Mouse (Mus musculus) layer of hippocampus, adult 11-12 months (tissue): ENCODE measurements at regions not wholly inside any gene's neighbourhood (a gene's known extent, or its start where the extent isn't known, plus 50 kb on each side); places are given as distances from the start of the nearest gene placed in this dataset.

Experiments
- DNase-seq: peaks from one replicate; pipeline ENCODE4 v3.0.0; 2022; ENCODE audit warnings: low spot score

DNA sequence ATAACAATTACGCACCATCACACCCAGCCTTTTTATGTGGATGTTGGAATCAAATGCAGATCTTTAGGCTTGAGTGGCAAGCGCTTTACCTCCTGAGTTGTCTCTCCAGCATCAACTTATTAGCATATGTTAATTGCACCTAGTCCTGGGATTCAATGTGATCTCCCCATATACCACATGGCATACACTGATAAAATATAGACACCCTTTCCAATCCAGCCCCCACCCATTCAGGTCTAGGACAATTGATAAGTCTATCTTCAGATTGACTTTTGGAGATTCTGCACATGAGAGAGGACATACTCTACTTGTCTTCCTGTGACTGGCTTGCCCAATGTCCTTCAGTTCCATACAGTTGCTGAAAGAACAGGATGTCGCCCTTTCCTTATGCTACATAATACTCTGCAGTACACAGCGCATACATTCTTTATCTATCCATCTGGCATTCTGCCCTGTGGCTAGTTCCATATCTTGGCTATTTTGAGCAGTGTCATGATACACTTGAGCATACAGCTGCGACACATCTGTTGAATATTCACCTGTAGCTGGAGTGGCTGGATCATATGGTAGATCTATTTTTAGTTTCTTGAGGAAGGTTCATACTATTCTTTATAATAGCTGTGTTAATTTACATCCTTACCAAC lies 120.3 kb downstream of the Gsdmc2 start:
- no peak for DNase-seq

DNA sequence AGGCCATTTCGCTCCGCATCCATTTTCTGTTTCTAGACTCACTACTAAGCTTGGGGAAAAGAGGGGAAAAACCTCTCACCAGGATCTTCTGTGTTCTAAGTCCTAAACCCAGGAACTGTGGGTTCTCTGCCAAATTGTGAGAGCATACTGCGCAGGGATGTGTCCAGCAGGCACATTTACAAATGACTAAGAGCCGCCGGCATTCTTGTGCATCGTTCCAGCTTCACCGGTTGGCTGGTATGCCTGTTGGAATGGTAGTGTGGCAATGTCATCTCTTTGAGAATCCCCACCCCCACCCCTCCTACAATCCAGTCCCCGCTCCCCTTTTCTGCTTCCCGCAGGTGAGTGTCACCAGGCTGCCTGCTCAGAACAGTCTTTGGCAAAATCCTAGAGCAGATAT lies 122.0 kb downstream of the Gsdmc2 start:
- DNase-seq: no peak

DNA sequence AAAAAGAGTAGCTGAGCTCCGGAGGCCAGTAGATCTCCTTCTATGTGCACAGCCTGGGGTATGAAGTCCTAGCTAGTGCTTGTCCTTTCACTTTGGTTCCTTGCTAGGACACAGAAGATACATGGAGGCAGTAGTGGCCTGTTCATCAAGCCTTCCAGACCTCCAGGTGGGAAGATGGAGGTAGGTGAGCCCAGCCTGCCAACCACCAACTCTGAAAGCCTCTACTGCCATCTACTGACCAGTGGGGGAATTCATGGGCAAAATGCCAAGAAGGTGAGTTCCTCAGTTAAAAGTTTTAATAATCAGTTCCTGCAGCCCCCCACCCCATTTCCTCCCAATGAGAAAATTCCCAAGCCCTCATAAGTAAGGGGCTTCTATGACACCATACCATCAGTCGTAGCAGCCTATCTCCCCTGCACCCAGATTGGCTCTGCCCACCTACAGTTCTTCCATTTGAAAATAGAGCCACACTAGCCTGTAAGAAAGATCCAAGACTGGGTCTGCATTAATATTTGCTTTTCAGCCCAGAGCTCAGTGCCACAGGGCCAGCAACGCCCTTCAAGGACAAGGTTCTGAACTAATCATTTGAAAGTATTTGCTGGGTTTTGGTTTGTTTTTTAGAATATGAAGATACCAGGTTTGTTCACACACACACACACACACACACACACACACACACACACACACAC lies 123.2 kb downstream of the Gsdmc2 start:
- peak; percentile 43 for DNase-seq

DNA sequence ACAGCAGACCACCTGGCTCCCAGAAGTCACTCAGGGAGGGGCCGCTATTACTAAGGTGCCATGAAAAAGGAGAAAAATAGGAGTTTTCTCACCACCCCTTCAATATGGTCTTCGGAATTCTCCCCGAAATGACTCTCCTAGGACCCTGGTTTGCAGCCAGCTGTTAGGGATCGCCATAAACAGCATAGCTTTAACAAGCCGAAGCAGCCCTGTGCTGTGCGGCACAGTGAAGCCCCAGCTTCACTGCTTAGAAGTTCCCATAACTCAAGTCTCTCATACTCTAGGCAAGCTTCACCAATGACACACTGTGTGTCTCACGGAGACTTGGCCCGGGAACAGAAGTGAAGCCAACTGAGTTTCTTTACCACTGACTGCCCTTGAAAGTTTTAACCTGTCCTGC lies 127.2 kb downstream of the Gsdmc2 start:
- no peak for DNase-seq

DNA sequence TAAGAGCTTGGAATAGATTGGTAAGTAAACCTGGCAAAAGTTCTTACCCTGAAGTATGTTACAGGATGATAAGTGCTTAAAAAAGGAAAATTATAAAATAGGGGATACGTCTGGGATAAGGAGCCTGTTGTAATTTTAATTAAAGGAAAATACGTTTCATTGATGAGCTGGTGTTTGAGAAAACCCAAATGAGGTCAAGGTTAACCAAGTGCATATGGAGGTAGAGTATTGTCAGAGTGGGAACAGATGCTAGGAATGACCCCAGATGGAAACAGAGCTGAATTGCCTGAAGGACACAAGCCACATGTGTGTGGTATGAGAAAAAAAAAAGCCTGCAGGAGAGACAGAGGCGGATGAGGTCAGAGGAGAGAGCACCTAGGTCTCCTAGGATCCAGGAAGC lies 131.3 kb downstream of the Gsdmc2 start:
- DNase-seq: no peak

DNA sequence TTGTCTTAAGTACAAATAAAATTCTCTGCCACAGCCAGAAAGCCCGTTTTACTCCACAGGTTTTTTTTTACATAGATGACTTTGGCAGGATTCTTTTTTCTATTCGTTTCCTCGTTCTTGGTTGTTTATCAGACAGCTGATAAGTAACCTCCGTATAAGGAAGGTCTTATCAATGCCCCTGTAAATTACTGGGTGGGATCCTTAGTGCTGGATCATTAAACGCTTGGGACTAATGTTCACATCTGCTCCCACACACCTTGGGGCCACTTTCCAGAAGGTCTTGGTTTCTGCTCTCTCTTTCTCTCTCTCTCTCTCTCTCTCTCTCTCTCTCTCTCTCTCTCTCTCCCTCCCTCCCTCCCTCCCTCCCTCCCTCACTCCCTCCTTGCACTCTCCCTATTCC lies 134.6 kb downstream of the Gsdmc2 start:
- DNase-seq: no peak

DNA sequence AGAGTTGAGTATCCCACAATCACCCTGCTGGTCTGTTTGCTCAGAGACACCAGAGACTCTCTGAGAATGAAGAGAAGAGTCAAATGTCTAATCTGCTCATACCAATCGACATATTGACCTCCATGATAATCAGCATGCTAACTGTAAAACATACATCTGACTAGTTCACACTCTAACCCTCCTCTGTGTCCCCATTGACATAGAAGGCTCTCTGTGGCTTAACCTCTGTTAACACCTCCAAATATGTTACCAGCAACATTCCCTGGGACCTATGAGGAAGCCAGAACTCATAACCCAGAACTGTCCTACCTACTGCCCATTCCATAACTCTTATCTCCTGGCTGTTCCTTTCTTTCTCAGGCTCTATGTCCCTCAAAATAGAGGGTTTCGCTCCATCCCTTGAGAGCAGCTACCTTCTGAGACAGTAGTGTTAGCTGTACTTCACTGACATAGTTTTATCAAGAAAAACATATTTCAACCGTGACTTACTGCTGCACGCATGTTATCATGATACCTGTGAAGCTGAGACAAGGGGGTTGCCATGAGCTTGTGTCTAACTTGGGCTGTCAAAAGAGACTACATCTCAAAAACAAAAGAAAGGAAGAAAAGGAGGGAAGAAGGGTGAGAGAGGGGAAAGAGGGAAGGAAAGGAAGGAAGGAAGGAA lies 135.6 kb downstream of the Gsdmc2 start:
- no peak for DNase-seq

DNA sequence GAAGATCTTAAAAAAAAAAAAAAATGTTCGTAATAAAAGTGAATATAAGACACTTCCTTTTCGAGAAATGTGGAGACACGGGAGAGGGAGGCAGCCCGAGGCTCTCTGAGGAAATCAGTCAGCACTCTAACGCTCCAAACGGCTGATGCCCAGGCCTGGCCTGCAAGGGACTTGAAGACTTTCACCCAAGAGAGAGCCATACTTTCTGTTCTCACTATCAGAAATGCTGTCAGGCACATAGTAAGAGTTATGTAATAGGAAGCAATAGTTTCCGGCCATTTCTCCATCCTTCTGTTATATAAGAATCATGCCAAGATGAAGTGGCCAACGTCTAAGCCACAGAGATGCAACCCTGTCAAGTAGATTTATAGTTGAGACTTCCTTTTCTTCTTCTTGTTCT lies 140.3 kb downstream of the Gsdmc2 start:
- DNase-seq: no peak

DNA sequence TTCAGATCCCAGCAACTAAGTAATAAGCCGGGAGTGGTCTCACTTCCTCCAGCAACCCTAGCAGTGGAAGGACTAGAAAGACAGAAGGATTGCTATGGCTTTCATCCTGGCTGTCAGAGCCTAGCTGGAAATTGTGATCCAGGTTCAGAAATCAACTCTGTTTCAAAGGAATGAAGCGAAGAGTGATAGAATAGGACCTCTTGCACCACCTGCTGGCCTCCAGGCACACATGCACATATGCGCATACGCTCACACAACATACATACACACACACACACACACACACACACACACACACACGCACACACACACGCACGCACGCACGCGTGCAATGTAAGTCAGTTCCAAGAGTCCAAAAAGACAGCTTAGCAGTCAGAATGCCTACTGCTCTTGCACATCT lies 147.1 kb downstream of the Gsdmc2 start:
- DNase-seq: no peak

DNA sequence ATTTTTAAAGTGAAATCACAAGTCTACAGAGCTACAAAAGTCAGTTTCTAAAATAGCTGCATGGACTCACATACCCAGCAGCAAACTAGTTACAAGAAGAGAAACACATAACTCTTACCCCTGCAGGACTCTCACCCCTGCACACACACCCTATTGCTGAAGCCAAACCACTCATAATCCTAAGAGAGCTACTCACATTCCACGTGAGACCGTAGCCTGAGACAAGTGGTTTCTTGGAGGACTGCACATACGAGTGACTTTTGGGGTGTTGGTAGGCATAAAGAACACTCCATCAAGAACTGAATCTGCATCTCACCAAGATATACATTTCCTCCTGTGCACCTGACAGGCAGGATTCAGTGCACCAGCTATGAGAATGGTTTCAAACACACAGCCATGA lies 150.8 kb downstream of the Gsdmc2 start:
- DNase-seq: no peak

DNA sequence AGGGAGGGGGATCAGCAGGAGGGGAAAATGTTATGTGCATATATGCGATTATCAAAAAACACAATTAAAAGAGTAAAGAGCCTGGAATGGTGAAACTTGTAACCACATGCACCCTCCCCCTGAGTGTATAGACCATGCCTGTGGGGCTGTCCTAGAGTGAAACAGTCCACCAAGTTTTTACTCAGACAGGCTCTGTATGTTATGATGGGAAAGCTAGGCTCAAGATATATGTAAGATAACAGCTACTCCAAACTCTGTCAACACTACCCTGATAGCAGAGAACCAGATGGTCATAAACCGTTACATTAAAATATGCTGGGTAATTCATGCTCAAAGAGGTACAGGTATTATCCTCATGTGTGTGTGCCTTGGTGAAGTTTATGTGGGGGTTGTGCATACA lies 151.4 kb downstream of the Gsdmc2 start:
- DNase-seq: no peak

DNA sequence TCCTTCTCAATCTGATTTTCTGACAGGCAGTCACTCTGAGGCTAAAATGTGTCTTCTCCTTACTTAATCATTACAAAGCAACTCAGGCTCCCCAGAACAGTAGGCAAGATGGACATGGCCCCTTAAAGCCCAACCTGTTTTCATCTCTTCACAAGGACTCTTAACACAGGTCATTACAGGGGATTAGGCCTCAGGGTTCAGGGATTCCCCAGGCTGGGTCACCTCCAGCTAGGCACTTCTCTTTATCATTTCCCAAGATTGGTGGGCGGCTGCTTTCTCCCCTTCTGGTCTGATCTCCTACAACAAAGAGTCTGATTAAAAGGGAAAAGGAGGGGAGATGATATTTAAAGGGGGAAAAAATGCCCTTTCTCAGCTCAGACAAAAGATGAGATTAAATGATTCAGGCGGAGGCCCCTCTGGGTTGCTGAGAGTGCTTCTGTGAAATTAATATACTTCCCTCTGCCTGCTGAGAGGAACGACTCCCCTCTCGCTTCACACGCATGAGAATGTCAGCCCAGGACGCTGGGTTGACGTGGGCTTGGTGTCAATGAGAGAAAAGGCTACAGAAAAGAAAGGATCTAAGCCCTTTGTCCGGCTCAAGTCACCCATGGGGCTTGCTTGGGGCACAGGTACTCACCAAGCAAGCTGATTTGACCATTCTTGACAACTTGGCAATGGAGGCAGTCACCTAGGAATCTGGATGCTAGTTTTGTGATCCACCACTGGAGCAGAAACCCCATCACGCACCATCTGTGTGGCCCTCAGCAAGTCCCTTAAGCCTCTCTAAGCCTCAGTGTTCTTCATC lies 152.3 kb downstream of the Gsdmc2 start:
- no peak for DNase-seq

DNA sequence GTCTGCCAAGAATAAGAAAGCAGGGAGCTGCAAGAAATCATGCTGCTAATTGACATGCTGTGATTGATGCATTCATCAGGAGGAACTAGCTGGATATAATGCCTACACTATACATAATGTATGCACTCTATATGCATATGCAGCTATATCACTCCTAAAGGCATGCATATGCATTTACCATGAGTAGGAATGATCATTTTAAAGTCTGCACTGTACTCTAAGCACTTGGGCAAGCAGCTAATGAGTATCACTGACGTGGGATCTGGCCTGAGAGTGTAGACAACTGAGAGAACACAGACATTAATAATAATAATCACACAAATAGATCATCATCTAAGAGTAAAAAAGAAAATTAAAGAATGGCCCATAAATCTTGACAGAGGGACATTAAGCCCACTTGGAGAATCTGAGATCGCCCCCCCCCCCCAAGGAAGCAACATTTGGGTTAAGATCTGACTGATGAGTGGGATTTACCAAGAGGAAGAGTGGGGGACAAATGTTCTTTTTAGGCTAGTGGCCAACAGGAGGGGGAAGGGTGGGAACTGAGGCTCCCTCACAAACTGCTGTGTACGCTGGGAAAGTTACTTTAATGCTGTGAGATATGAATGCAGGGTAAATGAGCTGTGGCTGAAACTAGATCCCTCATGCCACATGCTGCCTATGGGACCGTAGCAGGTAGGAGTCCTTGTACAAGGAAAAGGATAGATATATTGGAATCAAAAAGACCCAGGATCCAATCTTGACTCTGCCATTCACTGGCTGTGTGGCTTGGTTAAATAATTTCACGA lies 155.0 kb downstream of the Gsdmc2 start:
- no peak for DNase-seq

DNA sequence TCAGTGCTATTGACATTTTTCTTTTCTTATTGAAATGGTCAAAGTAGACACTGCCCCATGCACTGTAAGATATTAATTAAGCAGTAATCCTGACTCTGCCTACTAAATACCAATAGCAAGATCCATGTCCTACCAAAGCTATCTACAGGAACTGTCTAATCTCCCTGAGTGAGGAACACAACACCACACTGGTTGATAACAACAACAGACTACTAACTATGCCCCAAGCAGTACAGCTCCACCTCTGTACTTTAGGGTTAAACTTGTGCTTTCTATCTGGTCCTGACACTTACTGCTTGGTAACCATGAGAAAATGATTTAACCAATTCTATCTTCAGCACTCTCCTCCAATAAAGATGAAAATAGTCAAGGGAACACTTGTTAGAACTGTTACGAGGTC lies 157.1 kb downstream of the Gsdmc2 start:
- no peak for DNase-seq

DNA sequence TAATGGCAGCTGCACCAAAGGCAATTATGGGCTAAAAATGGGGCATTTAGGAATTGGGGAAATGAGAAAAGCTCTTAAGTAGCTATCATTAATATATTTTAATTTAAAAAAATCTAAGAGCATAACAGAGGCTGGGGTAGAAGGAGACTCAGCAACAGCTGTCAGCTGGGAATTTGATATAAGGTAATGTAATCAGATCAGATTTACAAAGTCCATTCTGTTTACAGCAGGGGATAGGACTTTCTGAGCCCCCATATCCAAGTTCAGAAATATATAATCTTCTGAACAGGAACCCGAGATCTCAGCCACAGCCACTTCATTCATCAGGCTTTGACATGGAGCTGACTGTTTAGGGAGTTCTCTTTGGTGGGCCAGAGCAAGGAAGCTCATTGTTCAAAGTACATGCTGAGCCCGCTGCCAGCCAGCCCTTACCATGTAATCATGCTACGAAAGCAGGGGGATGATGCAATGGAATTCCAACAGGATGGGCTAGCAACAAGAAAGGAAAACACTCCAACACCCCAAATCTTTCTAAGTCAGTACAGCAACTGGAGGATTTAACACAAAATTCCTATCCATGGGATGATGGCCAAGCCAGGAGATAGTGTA lies 157.9 kb downstream of the Gsdmc2 start:
- no peak for DNase-seq

DNA sequence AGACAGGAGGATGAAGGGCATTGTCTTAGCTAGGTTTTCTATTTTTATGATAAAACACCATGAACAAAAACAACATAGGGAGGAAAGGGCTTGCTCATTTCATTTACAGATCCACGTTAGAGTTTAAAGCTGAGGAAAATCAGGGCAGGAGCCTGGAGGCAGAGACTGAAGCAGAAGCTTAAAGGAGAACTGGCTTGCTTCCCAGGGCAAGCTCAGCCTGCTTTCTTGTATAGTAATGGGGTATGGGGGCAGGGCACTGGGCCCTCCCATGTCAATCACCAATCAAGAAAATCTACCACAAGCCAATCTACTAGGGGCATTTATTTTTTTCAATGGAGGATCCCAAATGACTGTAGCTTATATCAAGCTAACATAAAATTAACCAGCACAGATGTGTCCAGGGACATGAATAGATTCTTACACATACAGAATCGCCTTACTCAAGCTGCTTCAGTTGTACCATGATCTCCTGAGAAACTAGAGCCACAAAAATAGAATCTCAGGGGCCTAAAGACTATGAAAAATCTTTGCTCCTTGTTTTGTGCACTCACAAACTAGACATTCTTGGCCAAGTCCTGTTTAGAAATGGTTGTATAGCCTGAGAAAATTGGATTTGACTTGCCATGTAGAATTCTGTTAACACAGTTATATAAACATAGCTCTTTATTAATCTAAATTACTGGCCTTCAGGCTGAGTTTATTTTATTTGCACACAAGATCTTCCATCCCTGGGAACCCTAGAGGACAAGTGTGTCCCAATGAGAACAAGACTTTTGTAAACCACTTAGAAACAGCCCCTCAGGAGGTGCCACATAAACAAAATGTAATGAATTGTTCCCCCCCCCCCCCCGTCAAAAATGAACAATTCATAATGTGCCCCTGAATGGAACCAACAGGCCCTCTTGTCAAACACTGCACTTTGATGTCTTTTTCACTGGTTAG lies 164.7 kb downstream of the Gsdmc2 start:
- DNase-seq: no peak

DNA sequence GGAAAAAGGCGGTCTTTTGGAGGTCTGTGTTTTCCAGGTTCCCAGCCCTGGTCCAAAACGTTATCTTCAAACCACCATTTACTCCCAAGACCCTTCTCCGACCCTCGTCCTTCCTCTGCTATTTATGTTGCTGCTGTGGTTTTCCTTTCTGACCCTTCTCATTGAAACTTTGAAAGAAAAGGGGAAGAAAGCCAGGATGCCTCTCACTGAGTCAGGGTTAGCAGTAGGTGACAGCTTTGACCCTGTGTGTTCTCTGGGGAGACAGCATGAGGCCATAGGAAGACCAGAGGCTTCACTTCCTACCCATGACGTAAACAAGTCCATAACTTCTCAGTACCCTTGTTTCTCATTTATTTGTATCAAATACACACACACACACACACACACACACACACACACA lies 166.1 kb downstream of the Gsdmc2 start:
- no peak for DNase-seq

DNA sequence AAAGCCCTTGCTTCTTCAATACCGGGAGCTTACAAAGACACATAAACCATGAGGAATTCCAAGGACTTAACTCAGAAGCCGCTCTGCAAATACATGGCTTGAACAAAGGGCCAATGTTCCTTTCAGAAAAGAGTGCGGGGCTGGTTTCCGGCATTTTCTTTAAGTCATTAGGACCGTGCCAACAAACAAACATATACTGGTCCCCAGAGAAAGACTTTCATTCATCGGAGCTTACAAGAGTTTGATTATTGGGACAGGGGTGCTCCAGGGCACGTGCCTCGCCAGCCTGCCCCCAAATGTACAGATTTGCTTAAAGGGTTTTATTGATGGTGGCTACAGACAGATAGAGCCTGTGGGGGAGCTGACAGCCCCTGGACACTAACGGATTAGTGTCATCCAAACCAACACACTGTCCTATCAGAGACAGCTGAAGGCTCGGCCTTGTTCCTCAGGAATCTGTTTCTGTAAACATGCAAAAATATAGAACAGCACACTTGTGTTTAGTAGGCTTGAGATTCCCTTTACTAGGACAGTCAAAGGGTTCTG lies 169.4 kb downstream of the Gsdmc2 start:
- DNase-seq: no peak

DNA sequence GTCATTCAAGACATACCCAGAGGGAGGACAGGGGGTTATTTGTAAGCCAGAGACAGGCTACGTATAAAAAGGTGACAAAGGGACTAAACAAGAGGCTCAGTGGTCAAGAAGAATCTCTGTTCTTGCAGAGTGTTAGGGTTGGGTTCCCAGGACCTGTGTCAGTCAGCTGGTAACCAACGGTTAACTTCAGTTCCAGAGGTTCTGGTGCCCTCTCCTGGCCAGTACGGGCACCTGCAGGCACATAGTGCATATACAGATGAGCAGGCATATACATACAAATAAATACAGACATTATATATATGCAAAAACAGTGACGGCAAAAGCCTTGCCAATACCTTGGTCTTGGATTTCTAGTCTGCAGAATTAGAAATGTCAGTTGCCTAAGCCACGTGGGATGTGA lies 170.6 kb downstream of the Gsdmc2 start:
- DNase-seq: no peak

DNA sequence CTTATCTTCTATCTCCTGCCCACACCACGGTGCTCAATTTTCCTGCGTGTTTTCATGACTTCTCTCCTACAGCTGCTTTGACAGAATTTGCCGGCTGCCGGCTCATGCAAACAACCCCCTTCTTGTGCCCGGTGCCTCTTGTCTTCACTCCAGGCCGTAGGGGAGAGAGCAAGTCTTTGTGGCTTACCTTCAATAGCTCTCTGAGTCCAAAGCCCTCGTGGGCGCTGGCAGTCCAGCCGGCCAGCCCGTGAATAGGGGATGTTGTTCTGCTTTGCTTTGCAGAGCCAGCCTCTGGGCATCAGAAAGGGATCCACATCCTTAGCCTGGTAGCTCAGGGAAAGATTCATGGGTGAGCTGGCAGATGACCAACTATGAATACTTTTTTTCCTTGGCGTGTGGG lies 173.9 kb downstream of the Gsdmc2 start:
- DNase-seq: peak; percentile 44
